Mouse (Mus musculus): ENCODE data around the gene Ms4a15.

GRCm38 (mm10) chr19:10940801-10941457, 52.1 kb downstream of the Ms4a15 start:
- no peak for TF ChIP-seq CTCF (IDR thresholded peaks at IDR 0.05; ENCODE audit: extremely low read depth, insufficient read depth, low read length)
- TF ChIP-seq POLR2A (IDR thresholded peaks at IDR 0.05; ENCODE audit: extremely low read depth, insufficient read depth, low read length) = no peak

Measured in cortical plate, adult 2 months (tissue).